Mouse (Mus musculus) right cerebral cortex, postnatal 25 days (tissue): Measurements from ENCODE around the gene Zfp174.
"Not testable (repeated sequence)": the region's sequence is repeated elsewhere in the genome, so short reads cannot be mapped to it uniquely, and the experiment has no call there.

Experiments used
- DNase-seq: peaks from one replicate; pipeline ENCODE4 v3.0.0; 2022

The Zfp174 gene

GRCm38 (mm10) chr16:3846711-3847518 lies at the start of gene Zfp174:
TSS of gene Zfp174 (plus strand) at chr16:3847268.
- peak; percentile 91 for DNase-seq

- no peak for DNase-seq
Measured at GRCm38 (mm10) chr16:3808176-3808575, 38.9 kb upstream of the Zfp174 start.

GRCm38 (mm10) chr16:3814667-3815066 lies 32.4 kb upstream of the Zfp174 start:
- not testable (repeated sequence) for DNase-seq

GRCm38 (mm10) chr16:3820202-3820601 lies 26.9 kb upstream of the Zfp174 start:
- no peak for DNase-seq

- DNase-seq = no peak
Measured at GRCm38 (mm10) chr16:3828021-3828420, 19.0 kb upstream of the Zfp174 start.

GRCm38 (mm10) chr16:3829727-3830126 lies 17.3 kb upstream of the Zfp174 start:
- DNase-seq = no peak

- DNase-seq = no peak
Measured at GRCm38 (mm10) chr16:3830588-3831109, 16.4 kb upstream of the Zfp174 start, which contains the start of gene Olfr15. TSS of gene Olfr15 (plus strand) at chr16:3830878.

- no peak for DNase-seq
Measured at GRCm38 (mm10) chr16:3835461-3835860, 11.6 kb upstream of the Zfp174 start.

GRCm38 (mm10) chr16:3839157-3839885 lies 7.7 kb upstream of the Zfp174 start:
- DNase-seq = no peak

GRCm38 (mm10) chr16:3842989-3843388 lies 4.1 kb upstream of the Zfp174 start:
- DNase-seq = no peak

- DNase-seq = no peak
Measured at GRCm38 (mm10) chr16:3843796-3844195, 3.3 kb upstream of the Zfp174 start.

GRCm38 (mm10) chr16:3847871-3848270 lies 803 bp downstream of the Zfp174 start:
- no peak for DNase-seq

- no peak for DNase-seq
Measured at GRCm38 (mm10) chr16:3848416-3848815, 1.3 kb downstream of the Zfp174 start.

GRCm38 (mm10) chr16:3851301-3851700 lies 4.2 kb downstream of the Zfp174 start:
- not testable (repeated sequence) for DNase-seq

GRCm38 (mm10) chr16:3852586-3852985 lies 5.5 kb downstream of the Zfp174 start:
- DNase-seq = no peak

- DNase-seq = no peak
Measured at GRCm38 (mm10) chr16:3854437-3855182, 7.5 kb downstream of the Zfp174 start.

- no peak for DNase-seq
Measured at GRCm38 (mm10) chr16:3855776-3856175, 8.7 kb downstream of the Zfp174 start.

- no peak for DNase-seq
Measured at GRCm38 (mm10) chr16:3859254-3859653, 12.2 kb downstream of the Zfp174 start.

- DNase-seq = no peak
Measured at GRCm38 (mm10) chr16:3871815-3872214, 24.7 kb downstream of the Zfp174 start.

- DNase-seq = peak; percentile 88
Measured at GRCm38 (mm10) chr16:3872216-3873047, 25.4 kb downstream of the Zfp174 start, which contains the start of gene Naa60. TSS of gene Naa60 (plus strand) at chr16:3872375.

GRCm38 (mm10) chr16:3876346-3876745 lies 29.3 kb downstream of the Zfp174 start:
- no peak for DNase-seq
